9 mouse cellular contexts compared by ENCODE assay signal in genomic region chr19:53852699-53853451, GRCm38 (mm10). TPM values are rescaled to one million over a fixed set of nuclear protein-coding genes. Genes with fewer than 3 reads are reported as not detected.
DNase-seq lines count a peak whose midpoint lies in the region; ATAC-seq lines count a peak whose summit lies in the region.
"Had no signal": no experiment of that assay in that cellular context is flagged by ENCODE, and none has a peak within 500 bp of the region (broad histone marks: within the 10 kb centered on the region; RNA-seq: fewer than 3 reads in every experiment).

No protein-coding gene starts in this region.

- peak overlapping the region; percentile 82 for H3K27ac ChIP-seq in lung, embryonic 16.5 days (ENCODE audit: low read length)

- H3K4me2 ChIP-seq in lung, embryonic 16.5 days (ENCODE audit: low read depth, low read length), result peak overlapping the region; percentile 7; the same call in 1 of the 2 replicates

- H3K4me1 ChIP-seq in lung, embryonic 16.5 days (replicated peaks; ENCODE audit: control insufficient read depth, insufficient read depth, low read length), result peaks cover 29% of the 10 kb centered on the region

- no peak overlapping the region for H3K4me3 ChIP-seq in lung, embryonic 16.5 days (ENCODE audit: low read length)
- H3K4me3 ChIP-seq: megakaryocyte, embryonic 14.5 days had no signal

- H3K36me3 ChIP-seq in lung, embryonic 16.5 days (ENCODE audit: control insufficient read depth, insufficient read depth, low read length), result no peaks in the 10 kb centered on the region

- 33% methylated on average over 15 of the region's 15 CpGs for WGBS in lung, embryonic 16.5 days

- no peak overlapping the region for H3K9ac ChIP-seq in lung, embryonic 16.5 days (ENCODE audit: low read length)

- peak; percentile 56 for DNase-seq in adrenal gland, postnatal 10 days
- DNase-seq in cerebellum, postnatal 10 days, result peak; percentile 96
- peak; percentile 74 to 76 for DNase-seq in frontal cortex, adult 2 months (ENCODE audit: extremely low spot score in 1 of 2, low spot score in 1 of 2)
- peak; percentile 75 to 91 for DNase-seq in kidney, postnatal 36 days
- peak; percentile 59 for DNase-seq in retina, postnatal 7 days (ENCODE audit: low read depth, low spot score)
- DNase-seq in thymus, adult 18-20 months, result no peak

- peak; percentile 48 for ATAC-seq in lung, embryonic 16.5 days (ENCODE audit: low read depth)
- no peak for ATAC-seq in megakaryocyte progenitor cell, adult 5-6 weeks (replicated peaks; ENCODE audit: poor library complexity)

- H3K9me3 ChIP-seq in lung, embryonic 16.5 days (ENCODE audit: control insufficient read depth, low read length), result no peaks in the 10 kb centered on the region
- H3K9me3 ChIP-seq: megakaryocyte, embryonic 14.5 days had no signal

- H3K27me3 ChIP-seq in lung, embryonic 16.5 days (ENCODE audit: control insufficient read depth, insufficient read depth, low read depth, low read length), result no peaks in the 10 kb centered on the region
- H3K27me3 ChIP-seq: megakaryocyte, embryonic 14.5 days had no signal

RNA-seq across cellular contexts. Expression of gene Pdcd4, which starts 39.2 kb away (rescaled TPM):
- total RNA-seq in adrenal gland, postnatal 10 days (2021), result 100 to 1,000 TPM in 1 of 2 experiments, 10 to 100 TPM in 1; 92.2 to 104 TPM
- polyA plus RNA-seq in frontal cortex, adult 2 months (2012; rRNA removed), result 70.3 and 78.0 TPM in 2 replicates
- polyA plus RNA-seq in lung, embryonic 16.5 days (2015; fragmentation: Nextera tagmentation; extraction: Ambion mirVana), result 99.3 and 112 TPM in 2 replicates
- 295 and 305 TPM in 2 replicates for total RNA-seq in megakaryocyte progenitor cell, adult 5-6 weeks (2015)
- 358 and 441 TPM in 2 replicates for total RNA-seq in megakaryocyte progenitor cell, adult 5-6 weeks (2017)

Comparison
In these comparisons a context has a peak if more than half of its experiments do, and no peak if none do; other contexts are left out.
1. DNase-seq: peak in adrenal gland, postnatal 10 days (single experiment), cerebellum, postnatal 10 days (2 of 2), frontal cortex, adult 2 months (2 of 2), kidney, postnatal 36 days (2 of 2) and retina, postnatal 7 days (single experiment); none in thymus, adult 18-20 months (0 of 2).